Mouse (Mus musculus) embryonic stem cell, embryonic (primary cell): Measurements from ENCODE around the gene Aldh16a1.

Source experiments
- CTCF ChIA-PET, 4 experiments: fragments of 300-600 bp in 2 of 4; fragments of 350-600 bp in 2 of 4; sonication (Branson Sonifier 250); formaldehyde crosslinking; loops; one replicate each; lab custom pipeline; 2022; ENCODE audit warnings: inconsistent platforms in 2 of 4; lab: Charles Lee
- POLR2A ChIA-PET, 4 experiments: fragments of 300-600 bp in 2 of 4; fragments of 350-600 bp in 2 of 4; sonication (Branson Sonifier 250); formaldehyde crosslinking; loops; one replicate each; lab custom pipeline; 2022; ENCODE audit warnings: antibody characterized with exemption in 4 of 4, inconsistent platforms in 1 of 4; lab: Charles Lee

The Aldh16a1 gene

DNA sequence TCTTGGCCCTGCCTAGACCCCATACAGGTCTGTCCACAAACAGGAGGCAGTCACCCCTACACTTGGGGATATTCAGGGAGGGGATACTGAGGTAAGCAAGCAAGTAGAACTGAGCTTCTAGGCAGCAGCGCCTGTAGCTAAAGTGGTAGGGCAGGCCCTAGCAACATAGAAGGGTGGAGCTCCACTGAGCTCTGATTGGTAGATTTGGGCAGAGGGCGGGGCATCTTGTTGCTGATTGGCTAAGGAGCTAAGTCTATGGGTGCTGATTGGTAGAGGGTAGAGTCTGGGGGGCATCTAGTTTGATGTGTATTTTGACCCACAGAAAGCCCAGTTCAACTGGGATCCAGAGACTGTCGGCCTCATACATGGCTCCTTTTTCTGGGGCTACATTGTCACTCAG is 15.1 kb upstream of the Aldh16a1 start:
- CTCF ChIA-PET: interaction anchor here in 1 of 4 experiments (0.9 to 5.7 kb wide), 9 partner anchors 9 to 186 kb away, joined by 3 to 34 read pairs (median 4); partner anchors contain the start of genes Aldh16a1, Pih1d1 and Tead2
- POLR2A ChIA-PET: interaction anchor here in 2 of 4 experiments (0.7 to 2.1 kb wide), 21 partner anchors 8 to 163 kb away, joined by 3 to 14 read pairs (median 4); partner anchors contain the start of genes Aldh16a1 (in 2 of the 2), Ccdc155 (in 1 of the 2), Pih1d1 (in 1 of the 2) and Pth2 (in 1 of the 2)

DNA sequence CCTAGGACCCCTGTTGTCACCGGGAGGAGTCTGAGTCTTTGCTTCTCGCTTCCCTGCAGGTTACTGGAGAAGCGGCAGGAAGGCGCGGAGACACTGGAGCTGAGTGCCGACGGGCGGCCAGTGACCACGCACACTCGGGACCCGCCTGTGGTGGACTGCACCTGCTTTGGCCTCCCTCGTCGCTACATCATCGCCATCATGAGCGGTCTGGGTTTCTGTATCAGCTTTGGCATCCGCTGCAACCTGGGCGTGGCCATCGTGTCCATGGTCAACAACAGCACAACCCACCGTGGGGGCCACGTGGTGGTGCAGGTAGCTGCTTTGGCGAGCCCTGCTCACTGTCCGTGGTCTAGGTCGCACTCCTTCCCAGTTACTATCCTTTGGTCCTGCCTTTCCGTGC is 14.3 kb upstream of the Aldh16a1 start:
- POLR2A ChIA-PET: interaction anchor here in 3 of 4 experiments (0.6 to 2.1 kb wide), 23 partner anchors 8 to 232 kb away, joined by 3 to 14 read pairs (median 4); partner anchors contain the start of genes Aldh16a1 (in 3 of the 3), Pih1d1 (in 2 of the 3), Pth2 (in 1 of the 3) and Scaf1 (in 1 of the 3)
- CTCF ChIA-PET: interaction anchor here in 1 of 4 experiments (0.6 to 5.7 kb wide), 9 partner anchors 8 to 157 kb away, joined by 3 to 34 read pairs (median 4); partner anchors contain the start of genes Aldh16a1, Pih1d1 and Tead2

DNA sequence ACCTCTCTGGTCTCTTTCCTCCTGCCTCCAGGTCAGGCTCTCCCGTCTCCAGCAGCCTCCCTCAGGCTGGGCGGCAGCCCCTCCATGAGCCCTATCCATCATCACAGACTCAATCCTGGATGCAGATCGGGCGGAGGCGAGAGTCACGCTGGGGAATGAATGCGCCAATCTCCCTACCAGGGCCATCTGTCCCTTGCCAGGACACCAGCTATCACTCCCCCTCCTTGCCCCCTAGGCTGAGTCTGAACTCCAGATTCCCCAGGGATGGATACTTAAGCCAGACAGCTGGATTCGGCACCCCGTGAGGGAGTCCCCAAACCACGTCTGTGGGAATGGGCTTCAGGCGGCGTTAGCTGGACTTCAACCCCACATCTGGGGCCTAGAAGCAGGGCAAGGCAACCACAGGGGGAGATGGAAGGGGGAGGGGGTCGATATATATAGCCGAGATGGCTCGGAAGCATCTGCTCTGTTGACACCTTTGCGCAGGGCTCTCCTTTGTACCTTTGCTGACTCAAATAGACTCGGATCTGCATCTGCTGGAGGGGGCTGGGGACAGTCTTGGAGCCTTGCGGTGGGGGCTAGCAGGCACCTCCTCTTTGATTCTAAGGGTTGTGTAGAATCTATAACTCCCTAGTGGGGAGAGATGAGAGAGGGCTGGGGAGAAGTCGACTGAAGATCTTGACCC is 13.5 kb upstream of the Aldh16a1 start:
- CTCF ChIA-PET: interaction anchor here in 1 of 4 experiments (1.1 to 5.7 kb wide), 2 partner anchors 13 kb away, joined by 3 to 34 read pairs; partner anchors contain the start of genes Aldh16a1 and Pih1d1
- POLR2A ChIA-PET: interaction anchor here in 3 of 4 experiments (0.8 to 2.1 kb wide), 12 partner anchors 10 to 175 kb away, joined by 3 to 14 read pairs (median 4); partner anchors contain the start of genes Aldh16a1 (in 3 of the 3) and Pih1d1 (in 3 of the 3)

DNA sequence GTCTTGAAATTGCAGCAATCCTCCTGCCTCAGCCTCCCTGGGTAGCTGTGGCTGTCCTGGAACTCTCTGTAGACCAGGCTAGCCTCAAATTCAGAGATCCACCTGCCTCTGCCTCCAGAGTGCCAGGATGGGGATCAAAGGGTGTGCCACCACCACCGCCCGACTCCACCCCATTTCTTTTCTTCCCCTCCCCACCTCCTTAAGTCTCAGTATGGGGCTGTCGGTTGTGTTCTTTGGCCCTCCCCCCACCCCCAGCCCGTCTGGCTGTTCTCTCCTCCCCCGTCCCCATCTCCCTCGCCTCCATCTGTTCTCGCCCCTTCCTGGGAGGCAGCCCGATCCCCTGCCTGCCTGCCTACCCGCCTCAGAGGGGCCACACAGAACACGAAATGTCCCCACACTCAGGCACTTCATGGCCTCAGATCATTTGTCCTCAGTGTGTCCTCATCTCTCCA is 12.6 kb upstream of the Aldh16a1 start:
- POLR2A ChIA-PET: interaction anchor here in 2 of 4 experiments (0.8 to 1.7 kb wide), 6 partner anchors 11 to 176 kb away, joined by 3 to 8 read pairs (median 4); partner anchors contain the start of genes Aldh16a1 (in 1 of the 2) and Pih1d1 (in 1 of the 2)
- CTCF ChIA-PET: interaction anchor here in 3 of 4 experiments (0.7 to 1.1 kb wide), 3 partner anchors 12 to 767 kb away, joined by 3 to 6 read pairs (median 5); partner anchors contain the start of gene Aldh16a1 (in 1 of the 3)

DNA sequence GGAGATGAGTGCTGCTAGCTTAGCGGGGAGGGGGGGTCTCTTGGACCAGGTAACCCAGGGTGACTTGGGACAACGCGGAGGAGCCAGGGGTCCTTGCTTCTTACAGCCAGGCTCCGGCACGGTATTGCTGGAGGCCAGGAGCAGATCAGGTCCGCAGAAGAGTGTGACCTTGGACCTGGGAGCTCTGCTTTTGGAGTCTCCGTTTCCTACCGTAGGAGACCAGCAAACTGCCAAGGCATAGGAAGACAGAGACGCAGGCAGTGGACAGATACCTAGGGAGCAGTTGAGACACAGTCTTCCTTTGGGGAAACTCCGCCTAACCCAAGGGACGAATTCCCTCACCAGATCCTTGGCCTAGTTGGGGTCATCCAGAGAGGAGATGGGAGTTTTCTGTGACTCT is 11.3 kb upstream of the Aldh16a1 start:
- POLR2A ChIA-PET: interaction anchor here in 2 of 4 experiments (0.6 to 5.2 kb wide), 12 partner anchors 9 to 195 kb away, joined by 3 to 57 read pairs (median 4); partner anchors contain the start of genes Aldh16a1 (in 2 of the 2), Pih1d1 (in 2 of the 2) and Pth2 (in 1 of the 2)
- CTCF ChIA-PET: interaction anchor here in 3 of 4 experiments (0.5 to 1.0 kb wide), 5 partner anchors 10 to 210 kb away, joined by 3 to 5 read pairs (median 3); partner anchors contain the start of genes Flt3l (in 1 of the 3) and Gm45713 (in 1 of the 3)

DNA sequence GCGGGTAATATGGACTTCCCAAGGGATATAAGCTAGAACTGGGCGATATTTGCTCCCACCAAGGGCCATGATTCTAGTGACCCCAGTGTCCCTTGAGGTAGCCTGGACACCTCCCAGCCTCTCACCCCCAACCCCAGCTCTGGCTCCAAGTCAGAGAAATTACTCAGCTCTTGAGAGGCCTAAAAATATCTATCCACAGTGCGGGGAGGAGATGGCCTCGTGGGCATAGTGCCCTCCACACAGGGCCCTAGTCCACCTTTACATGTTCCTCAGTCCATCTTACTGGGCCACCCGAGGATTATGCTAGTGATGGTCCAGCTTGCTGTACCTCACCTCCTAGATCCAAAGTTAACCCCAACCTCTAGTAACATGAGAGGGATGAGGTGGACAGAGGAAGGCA is 10.4 kb upstream of the Aldh16a1 start:
- CTCF ChIA-PET: interaction anchor here (0.5 to 3.8 kb wide), 11 partner anchors 7 to 207 kb away, joined by 3 to 37 read pairs (median 3); no protein-coding TSS in a partner anchor
- POLR2A ChIA-PET: interaction anchor here in 3 of 4 experiments (0.5 to 5.2 kb wide), 20 partner anchors 7 to 315 kb away, joined by 3 to 57 read pairs (median 4); partner anchors contain the start of genes Aldh16a1 (in 2 of the 3), Pih1d1 (in 2 of the 3) and Ccdc155 (in 1 of the 3)

DNA sequence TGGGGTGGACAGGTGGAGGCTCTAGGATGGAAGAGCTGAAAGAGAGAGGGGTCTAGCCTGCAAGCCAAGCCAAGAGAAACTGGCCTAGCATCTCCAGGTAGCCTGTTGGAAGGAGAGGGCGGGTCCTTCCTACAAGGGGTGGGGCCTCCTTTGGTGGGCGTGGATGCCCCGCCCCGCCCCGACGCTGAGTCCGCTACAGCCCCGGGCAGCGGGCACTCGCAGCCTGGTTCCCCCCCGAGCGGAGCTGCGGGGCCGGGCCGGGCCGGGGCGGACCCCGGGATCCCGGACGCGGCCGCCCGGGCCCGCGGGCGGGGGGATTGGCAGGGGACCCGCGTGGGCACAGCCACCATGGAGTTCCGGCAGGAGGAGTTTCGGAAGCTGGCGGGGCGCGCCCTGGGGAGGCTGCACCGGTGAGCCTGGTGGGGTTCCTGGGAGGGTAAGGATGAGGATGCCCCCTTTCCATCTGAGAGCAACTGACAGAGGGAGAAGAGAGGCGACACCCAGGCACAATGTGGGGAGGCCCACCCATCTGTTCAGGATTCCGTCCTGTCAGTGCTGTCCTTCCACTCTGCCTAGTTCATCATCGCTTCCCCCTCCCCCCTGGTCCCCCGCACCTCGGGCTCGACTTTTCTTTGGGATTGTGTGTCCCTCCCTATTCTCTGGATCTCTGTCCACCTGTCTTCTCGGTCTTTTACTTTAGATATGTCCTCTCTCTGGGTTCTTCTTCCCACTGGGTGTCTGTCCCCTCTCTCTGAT is 9.5 kb upstream of the Aldh16a1 start, which contains the start of gene Slc17a7:
Slc17a7 (plus strand) TSS at position 215 of the 756 bp plus-strand sequence.
- CTCF ChIA-PET: interaction anchor here (0.5 to 3.8 kb wide), 12 partner anchors 8 to 272 kb away, joined by 3 to 37 read pairs (median 4); partner anchors contain the start of genes Aldh16a1 (in 1 of the 4) and Pih1d1 (in 1 of the 4)
- POLR2A ChIA-PET: interaction anchor here in 3 of 4 experiments (0.9 to 5.2 kb wide), 18 partner anchors 8 to 467 kb away, joined by 3 to 57 read pairs (median 4); partner anchors contain the start of genes Aldh16a1 (in 2 of the 3) and Pih1d1 (in 2 of the 3)

DNA sequence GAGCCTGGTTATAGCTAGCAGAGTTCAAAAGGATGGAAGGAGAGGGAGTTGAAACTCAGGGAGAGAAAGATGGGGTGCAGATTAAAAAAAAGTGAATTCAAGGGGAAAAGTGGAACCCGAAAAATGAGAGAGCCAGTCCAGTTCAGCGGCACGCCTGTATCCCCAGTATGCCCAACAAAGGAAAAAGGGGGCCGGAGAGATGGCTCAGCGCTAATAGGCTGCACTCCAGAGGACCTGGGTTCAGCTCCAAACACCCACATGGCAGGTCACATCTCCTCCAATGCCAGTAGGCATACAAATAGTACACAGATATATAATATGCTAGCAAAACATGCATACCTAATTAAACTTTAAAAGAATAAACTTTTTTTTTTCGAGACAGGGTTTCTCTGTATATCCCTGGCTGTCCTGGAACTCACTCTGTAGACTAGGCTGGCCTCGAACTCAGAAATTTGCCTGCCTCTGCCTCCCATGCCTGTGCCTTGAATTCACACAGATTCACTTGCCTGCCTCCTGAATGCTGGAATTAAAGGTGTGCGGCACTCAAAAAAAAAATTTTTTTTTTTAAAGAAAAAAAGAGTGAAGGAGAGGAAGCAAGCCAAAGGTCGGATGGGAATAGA is 8.7 kb upstream of the Aldh16a1 start:
- CTCF ChIA-PET: interaction anchor here in 3 of 4 experiments (0.6 to 3.8 kb wide), 22 partner anchors 8 to 272 kb away, joined by 3 to 37 read pairs (median 4); partner anchors contain the start of genes Flt3l (in 2 of the 3), Aldh16a1 (in 1 of the 3), Gm45713 (in 1 of the 3) and Pih1d1 (in 1 of the 3)
- POLR2A ChIA-PET: interaction anchor here in 3 of 4 experiments (0.6 to 5.2 kb wide), 23 partner anchors 8 to 468 kb away, joined by 3 to 57 read pairs (median 5); partner anchors contain the start of genes Aldh16a1 (in 2 of the 3), Pih1d1 (in 2 of the 3) and Ccdc155 (in 1 of the 3)

DNA sequence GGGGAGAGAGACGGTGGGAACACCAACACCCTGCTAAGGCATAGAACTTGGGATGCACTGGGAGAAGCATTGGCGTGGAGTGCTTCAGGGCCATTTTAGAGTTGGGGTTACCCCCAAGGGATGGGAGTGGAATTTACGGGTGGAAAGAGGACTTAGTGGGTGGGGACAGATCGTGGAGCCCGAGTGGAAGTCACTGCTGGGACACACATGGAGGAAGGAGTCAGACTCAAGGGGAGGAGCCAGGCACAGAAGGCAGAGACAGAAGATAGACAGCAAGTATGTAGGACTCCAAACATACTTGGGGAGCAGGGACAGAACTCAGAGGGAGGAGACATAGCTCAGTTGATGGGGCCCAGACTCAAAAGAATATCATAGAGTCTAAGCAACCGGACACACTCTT is 8.2 kb upstream of the Aldh16a1 start:
- ChIA-PET CTCF (interaction anchor here (0.5 to 3.8 kb wide), 82 partner anchors 8 to 697 kb away, joined by 3 to 37 read pairs (median 4); partner anchors contain the start of genes Flt3l (in 3 of the 4), Ccdc155 (in 2 of the 4), Gm45713 (in 2 of the 4) and Aldh16a1 (in 1 of the 4)), POLR2A (interaction anchor here in 3 of 4 experiments (0.6 to 5.2 kb wide), 49 partner anchors 8 to 468 kb away, joined by 3 to 57 read pairs (median 4); partner anchors contain the start of genes Ccdc155 (in 2 of the 3), Aldh16a1 (in 1 of the 3), Ftl1 (in 1 of the 3) and Nup62 (in 1 of the 3))

DNA sequence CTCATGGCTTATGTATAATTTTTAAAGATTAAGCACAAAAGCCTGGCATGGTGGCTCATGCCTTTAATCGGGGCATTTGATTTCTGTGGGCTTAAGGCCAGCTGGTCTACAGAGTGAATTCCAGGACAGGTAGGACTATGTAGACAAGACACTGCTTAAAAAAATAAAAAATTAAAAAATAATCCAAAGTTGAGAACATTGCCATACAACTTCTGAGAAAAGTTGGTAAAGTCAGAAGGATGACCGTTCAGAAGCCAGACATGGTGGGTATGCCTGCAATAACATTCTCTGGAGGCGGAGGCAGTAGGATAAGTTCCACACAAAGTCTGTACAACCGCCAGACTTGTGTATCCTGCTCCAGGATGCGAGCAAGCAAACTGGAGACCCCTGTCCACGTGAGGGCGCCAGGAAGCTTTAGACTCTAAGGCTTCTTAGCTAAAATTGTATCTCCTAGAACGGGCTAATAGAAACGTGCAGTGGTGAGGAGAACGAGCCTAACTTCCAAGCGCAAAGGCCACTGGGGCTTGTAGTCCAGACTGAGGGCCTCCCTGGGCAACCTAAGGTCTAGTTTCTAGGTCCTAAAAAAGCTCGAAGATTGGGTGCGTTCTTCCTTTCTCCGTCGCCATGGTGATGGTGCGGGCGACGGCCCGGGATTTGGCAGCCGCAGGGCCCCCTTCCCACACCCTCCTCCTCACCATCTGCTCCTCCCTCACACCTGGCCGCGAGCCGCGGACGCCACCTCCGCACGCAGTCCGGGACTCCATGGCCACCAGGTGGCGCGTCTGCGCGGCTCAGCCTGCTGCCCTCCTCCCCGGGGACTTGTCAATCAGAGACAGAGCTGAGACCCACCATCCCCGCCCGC is 7.5 kb upstream of the Aldh16a1 start:
- CTCF ChIA-PET: interaction anchor here (0.5 to 3.8 kb wide), 89 partner anchors 8 to 698 kb away, joined by 3 to 37 read pairs (median 4); partner anchors contain the start of genes Flt3l (in 3 of the 4), Ccdc155 (in 2 of the 4), Gm45713 (in 2 of the 4) and Rcn3 (in 2 of the 4)
- POLR2A ChIA-PET: interaction anchor here (0.6 to 5.2 kb wide), 61 partner anchors 9 to 453 kb away, joined by 3 to 57 read pairs (median 3); partner anchors contain the start of genes Ccdc155 (in 2 of the 4), Rcn3 (in 2 of the 4), Aldh16a1 (in 1 of the 4) and Ftl1 (in 1 of the 4)

DNA sequence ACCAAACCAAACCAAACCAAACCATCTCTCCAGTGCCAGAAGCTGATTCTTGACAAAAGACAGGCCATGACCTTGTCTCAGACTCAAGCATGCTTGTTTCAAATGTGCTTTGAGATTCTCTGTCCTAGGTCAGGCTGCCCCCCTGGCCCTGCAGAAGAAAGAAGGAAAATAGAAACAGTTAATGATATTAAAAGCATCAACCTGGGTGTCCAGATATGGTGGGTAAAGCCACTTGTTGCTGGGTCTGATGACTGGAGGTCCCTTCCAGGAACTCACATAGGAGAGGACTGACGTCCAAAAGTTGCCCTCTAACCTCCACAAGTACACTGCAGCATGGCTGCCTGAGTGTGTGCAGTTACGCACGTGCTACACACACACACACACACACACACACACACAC is 6.5 kb upstream of the Aldh16a1 start:
- POLR2A ChIA-PET: interaction anchor here in 2 of 4 experiments (0.6 to 3.2 kb wide), 17 partner anchors 8 to 297 kb away, joined by 3 to 19 read pairs (median 3); partner anchors contain the start of gene Tsks (in 1 of the 2)
- CTCF ChIA-PET: interaction anchor here in 2 of 4 experiments (1.5 to 3.5 kb wide), 7 partner anchors 8 to 521 kb away, joined by 3 to 37 read pairs (median 9); no protein-coding TSS in a partner anchor

DNA sequence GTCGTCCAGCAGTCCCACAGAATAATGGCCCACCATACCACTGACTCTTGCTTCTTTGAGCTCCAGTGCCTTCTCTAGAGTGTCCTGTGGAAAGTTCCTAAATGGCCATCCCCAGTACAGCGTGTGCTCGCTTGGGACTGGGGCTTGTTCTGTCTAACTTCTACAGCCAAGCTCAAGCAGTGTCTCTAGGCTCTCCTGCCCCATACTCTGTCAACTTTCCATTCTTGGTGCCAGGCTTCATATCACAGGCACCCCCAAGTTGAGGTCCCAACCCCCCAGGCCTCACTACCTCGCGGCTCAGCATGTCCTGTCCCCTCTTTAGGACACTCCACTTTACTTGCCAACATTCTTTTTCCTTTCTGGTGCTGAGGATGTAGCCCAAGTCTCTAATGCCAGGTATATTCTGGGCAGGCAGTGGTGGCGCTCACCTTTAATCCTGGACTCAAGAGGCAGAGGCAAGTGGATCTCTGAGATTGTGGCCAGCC is 6.0 kb upstream of the Aldh16a1 start:
- ChIA-PET POLR2A (interaction anchor here in 2 of 4 experiments (0.6 to 3.2 kb wide), 6 partner anchors 9 to 123 kb away, joined by 3 to 19 read pairs (median 3); no protein-coding TSS in a partner anchor), CTCF (interaction anchor here in 1 of 4 experiments (1.8 kb wide), 1 partner anchor 9 kb away, joined by 4 read pairs; no protein-coding TSS in a partner anchor)

DNA sequence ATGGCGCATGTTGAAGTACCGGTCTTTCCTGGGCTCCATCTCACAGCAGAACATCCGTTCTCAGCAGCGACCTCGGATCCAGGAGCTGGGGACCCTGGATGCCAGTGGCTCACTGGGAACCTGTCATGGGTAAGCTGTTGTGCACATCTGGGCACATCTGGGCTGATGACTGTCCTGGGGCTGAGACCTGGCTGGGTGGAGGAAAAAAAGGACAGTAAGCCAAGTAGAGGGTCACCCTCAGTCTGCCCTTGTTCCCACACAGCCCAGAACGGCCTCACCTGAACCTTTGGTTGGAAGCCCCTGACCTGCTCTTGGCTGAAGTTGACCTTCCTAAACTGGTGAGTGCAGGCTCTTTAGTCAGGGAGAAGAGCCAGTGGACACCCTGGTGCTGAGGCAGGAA is 4.6 kb upstream of the Aldh16a1 start:
- ChIA-PET CTCF (interaction anchor here in 2 of 4 experiments (0.6 to 1.9 kb wide), 4 partner anchors 10 to 116 kb away, joined by 3 to 5 read pairs (median 4); no protein-coding TSS in a partner anchor), POLR2A (interaction anchor here in 2 of 4 experiments (0.7 to 1.1 kb wide), 3 partner anchors 16 to 40 kb away, joined by 3 read pairs; no protein-coding TSS in a partner anchor)

DNA sequence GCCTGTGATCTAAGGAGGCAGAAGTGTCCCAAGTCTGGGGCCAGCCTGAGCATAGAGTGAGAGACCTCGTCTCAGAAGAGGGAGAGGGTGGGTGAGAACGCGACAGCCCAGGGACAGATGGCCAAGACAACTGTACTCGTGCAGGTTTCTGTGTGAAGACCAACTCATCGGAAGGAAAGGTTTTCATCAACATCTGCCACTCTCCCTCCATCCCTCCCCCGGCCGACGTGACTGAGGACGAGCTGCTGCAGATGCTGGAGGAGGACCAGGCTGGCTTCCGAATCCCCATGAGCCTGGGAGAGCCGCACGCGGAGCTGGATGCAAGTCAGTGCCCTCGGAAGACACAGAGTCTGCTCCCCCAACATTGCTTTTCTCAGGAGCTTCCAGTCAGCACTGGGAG is 3.1 kb upstream of the Aldh16a1 start:
- POLR2A ChIA-PET: interaction anchor here in 1 of 4 experiments (0.9 to 1.3 kb wide), 5 partner anchors 12 to 561 kb away, joined by 3 to 5 read pairs (median 3); partner anchors contain the start of gene Sphk2
- CTCF ChIA-PET: interaction anchor here in 1 of 4 experiments (1.1 to 1.9 kb wide), 2 partner anchors 12 to 79 kb away, joined by 3 to 5 read pairs; no protein-coding TSS in a partner anchor
